Mouse (Mus musculus) urinary bladder, postnatal 25 days (tissue): ENCODE measurements around the gene Otud7a.

Experiments
- DNase-seq: peaks from one replicate; pipeline ENCODE4 v3.0.0; 2022; ENCODE audit warnings: low spot score

The Otud7a gene

DNA sequence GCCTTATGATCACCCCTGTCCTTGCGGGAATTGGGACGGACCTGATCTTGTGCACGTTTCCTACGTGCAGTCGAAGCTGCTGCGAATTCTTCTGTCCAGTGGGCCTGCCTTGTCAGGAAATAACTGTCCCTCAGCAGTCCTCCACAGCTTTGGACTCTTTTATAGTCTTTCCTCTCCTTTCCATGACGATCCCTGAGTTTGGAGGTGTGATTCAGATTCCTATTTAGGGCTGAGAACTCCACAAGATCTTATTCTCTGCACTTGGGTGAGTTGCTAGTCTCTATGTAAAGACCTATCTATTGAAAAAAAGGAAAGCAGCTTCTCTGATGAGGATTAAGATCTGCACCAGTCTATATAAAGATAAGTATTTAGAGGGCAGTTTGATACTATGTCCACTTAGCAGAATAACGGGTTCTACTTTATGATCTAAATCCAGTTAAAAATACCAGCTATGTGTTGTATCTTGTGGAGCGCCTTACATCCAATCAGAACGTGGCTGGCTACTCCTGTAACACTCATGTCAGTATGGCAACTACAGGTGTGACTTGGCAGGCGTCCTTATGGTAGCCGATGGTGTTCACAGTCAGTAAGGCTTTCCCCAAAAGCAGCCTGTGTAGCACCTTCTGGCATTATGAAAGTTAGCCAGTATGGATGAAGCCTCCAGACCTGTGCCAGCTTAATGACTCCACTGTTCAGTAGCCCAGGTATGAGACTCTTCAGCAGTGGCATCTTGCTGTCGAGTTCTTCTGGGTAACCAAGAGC is 274.8 kb downstream of the Otud7a start:
- DNase-seq: no peak

- no peak for DNase-seq
Observed at GRCm38 (mm10) chr7:63720682-63721081, 276.1 kb downstream of the Otud7a start.

- no peak for DNase-seq
Observed at GRCm38 (mm10) chr7:63725040-63725729, 280.6 kb downstream of the Otud7a start.

DNA sequence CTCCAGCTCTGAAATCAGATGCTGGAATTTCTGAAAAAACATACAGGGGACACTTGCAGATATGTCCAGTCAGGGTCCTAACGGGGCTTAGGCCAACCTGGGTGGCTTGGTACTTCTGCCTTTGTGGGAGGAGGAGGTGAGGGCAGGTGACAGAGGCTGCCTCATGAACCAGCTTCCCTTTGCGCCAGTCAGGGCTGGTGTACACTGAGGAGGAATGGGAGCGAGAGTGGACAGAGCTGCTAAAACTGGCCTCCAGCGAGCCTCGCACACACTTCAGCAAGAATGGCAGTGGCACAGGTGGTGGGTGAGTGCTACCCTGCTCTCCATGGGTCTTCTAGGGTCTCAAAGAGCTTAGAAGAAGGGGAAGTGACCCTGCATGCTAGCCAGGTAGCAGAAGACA is 285.1 kb downstream of the Otud7a start:
- no peak for DNase-seq

GRCm38 (mm10) chr7:63730012-63730411 is 285.5 kb downstream of the Otud7a start:
- DNase-seq: no peak

GRCm38 (mm10) chr7:63737725-63738124 is 293.2 kb downstream of the Otud7a start:
- no peak for DNase-seq

- no peak for DNase-seq
Observed at GRCm38 (mm10) chr7:63738142-63738541, 293.6 kb downstream of the Otud7a start.

- no peak for DNase-seq
Observed at GRCm38 (mm10) chr7:63743116-63743515, 298.6 kb downstream of the Otud7a start.

- DNase-seq: peak; percentile 41
Observed at GRCm38 (mm10) chr7:63752081-63752480, 307.5 kb downstream of the Otud7a start.

- no peak for DNase-seq
Observed at GRCm38 (mm10) chr7:63753274-63753751, 308.8 kb downstream of the Otud7a start.

DNA sequence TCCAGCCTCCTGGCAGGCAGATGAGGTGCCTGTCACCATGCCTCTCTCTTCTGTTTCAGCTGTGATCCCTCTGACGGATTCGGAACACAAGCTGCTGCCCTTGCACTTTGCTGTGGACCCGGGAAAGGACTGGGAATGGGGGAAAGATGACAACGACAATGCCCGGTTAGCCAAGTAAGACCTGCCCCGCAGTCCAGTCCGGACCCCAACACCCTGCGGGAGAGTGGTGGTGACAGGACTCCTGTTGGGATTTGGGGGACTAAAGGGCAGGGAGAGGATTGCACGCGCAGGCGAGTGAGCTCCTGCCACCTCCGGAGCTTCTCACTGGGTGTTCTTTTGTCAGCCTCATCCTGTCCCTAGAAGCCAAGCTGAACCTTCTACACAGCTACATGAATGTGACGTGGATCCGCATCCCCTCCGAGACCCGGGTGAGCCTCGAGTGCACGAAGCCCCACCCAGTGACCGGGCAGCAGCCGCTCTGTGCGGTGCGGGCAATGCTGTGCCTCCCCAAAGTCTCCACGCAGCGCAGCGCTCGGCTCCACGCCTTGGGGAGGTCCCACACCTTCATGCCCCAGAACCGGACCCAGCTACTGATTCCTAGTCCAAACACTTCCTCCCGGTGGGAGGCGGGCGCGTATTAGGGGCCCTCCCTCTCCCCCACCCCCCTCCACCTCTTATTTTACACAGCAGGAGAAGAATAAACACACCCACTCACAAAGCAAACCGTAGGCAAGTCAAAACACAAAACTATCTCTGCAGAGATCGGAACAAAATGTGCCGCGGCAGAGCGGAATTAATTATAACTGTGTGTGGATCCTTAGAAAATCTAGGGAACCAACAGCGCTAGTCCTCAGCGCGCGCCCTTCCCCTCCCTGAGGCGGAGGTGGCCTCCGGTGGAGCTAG is 310.3 kb downstream of the Otud7a start:
- DNase-seq: peak; percentile 25

- peak; percentile 77 for DNase-seq
Observed at GRCm38 (mm10) chr7:63755476-63755948, 311.0 kb downstream of the Otud7a start.

- DNase-seq: no peak
Observed at GRCm38 (mm10) chr7:63757136-63757677, 312.7 kb downstream of the Otud7a start.

DNA sequence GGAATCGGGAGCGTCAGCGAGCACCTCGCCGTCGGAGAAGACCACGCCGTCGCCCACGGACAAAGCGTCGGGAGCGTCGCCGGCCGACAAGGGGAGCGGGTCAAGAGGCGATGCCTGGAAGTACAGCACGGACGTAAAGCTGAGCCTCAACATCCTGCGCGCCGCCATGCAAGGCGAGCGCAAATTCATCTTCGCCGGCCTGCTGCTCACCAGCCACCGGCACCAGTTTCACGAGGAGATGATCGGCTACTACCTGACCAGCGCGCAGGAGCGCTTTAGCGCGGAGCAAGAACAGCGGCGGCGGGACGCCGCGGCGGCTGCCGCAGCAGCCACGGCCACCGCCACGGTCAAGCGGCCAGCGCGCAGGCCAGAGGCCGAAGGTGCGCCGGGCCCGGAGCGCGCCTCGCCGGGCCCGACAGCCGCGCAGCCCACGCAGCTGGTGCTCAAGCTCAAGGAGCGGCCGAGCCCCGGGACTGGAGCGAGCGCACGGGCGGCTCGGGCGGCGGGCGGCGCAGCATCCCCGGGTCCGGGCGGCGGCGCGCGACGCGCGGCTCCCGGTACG is 313.2 kb downstream of the Otud7a start:
- no peak for DNase-seq

- no peak for DNase-seq
Observed at GRCm38 (mm10) chr7:63758240-63758826, 313.8 kb downstream of the Otud7a start.

DNA sequence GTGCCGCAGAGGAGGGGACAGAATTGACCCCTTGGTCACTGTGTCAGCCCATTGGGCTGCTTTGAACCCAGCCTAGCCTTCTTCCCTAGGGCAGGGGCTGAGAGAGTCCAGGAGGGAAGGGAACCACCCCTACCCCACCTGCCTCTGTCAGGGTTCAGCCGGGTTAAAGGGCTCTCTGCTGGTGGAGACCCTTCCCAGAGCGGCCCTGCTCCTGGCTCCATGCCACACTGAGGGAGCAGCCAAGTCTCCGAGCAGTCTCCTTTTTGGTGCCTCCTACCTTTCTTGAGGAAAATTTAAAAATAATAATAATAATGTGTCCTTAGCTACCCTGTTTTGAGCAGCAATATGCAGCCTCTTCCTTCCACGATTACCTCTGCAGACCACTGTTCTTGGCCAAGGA is 315.1 kb downstream of the Otud7a start:
- no peak for DNase-seq

GRCm38 (mm10) chr7:63762529-63762928 is 318.0 kb downstream of the Otud7a start:
- no peak for DNase-seq

DNA sequence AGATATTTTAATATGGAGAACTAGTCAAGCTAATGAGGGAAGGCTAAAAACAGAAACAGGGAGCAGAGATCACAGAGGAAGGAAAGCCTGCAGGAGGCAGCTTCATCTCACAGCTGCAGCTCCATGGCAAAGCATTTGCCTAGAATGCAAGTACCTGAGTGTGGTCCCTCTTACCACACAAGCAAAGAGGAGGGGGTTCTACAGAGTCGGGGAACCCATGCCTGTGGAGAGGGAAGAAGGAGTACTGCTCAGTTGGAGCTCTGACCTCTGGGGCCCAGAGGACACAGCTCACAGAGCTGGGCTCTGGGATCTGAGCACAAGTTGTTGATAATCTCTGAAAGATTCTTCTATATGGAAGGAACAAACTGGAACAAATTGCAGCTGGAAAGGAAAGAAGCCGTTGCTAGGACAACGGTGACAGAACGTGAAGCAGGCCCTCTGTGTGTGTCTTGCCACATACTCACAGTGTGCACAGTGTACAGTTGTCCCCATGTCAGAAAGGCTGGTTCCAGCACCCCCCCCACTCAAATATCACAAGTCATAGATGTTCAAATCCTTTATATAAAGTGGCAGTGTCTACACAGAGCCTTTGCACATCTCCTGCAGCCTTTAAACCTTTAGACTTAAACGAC is 324.0 kb downstream of the Otud7a start:
- DNase-seq: no peak

- DNase-seq: no peak
Observed at GRCm38 (mm10) chr7:63773268-63773667, 328.7 kb downstream of the Otud7a start.

GRCm38 (mm10) chr7:63774291-63774690 is 329.7 kb downstream of the Otud7a start:
- no peak for DNase-seq

- no peak for DNase-seq
Observed at GRCm38 (mm10) chr7:63777328-63777727, 332.8 kb downstream of the Otud7a start.
